Mouse (Mus musculus): ENCODE data around the gene Trnt1.

GRCm38 (mm10) chr6:106743556-106744233 lies 25.2 kb upstream of the Trnt1 start:
- TF ChIP-seq POLR2A (IDR thresholded peaks at IDR 0.05; ENCODE audit: control insufficient read depth, low read depth, low read length) (no peak), CTCF (IDR thresholded peaks at IDR 0.05; ENCODE audit: control insufficient read depth, insufficient read depth, insufficient replicate concordance, low read depth, low read length) (no peak)
